Comparison of ENCODE assay signal across 8 mouse cellular contexts in genomic region chr1:172311248-172311906, GRCm38 (mm10). TPM values are rescaled to one million over a fixed set of nuclear protein-coding genes. Genes with fewer than 3 reads are reported as not detected.
DNase-seq lines count a peak whose midpoint lies in the region; ATAC-seq and TF ChIP-seq lines count a peak whose summit lies in the region.

No protein-coding gene starts in this region.

- peak overlapping the region; percentile 81 for H3K4me2 ChIP-seq in forebrain, embryonic 11.5 days (ENCODE audit: low read depth, low read length, severe bottlenecking)
- H3K4me2 ChIP-seq in hindbrain, embryonic 11.5 days (replicated peaks; ENCODE audit: low read depth, low read length): peak overlapping the region; percentile 82
- H3K4me2 ChIP-seq in limb, embryonic 13.5 days (replicated peaks): peak overlapping the region; percentile 93
- peak overlapping the region; percentile 66 for H3K4me2 ChIP-seq in midbrain, embryonic 13.5 days (replicated peaks)
- H3K4me2 ChIP-seq in stomach, embryonic 16.5 days (ENCODE audit: low read depth, low read length): peak overlapping the region; percentile 94

- 8% methylated on average over 23 of the region's 23 CpGs for WGBS in forebrain, embryonic 11.5 days
- WGBS in hindbrain, embryonic 11.5 days: 7% methylated on average over 22 of the region's 23 CpGs
- WGBS in limb, embryonic 13.5 days: 4% methylated on average over 23 of the region's 23 CpGs
- WGBS in midbrain, embryonic 13.5 days: 10% methylated on average over 23 of the region's 23 CpGs
- 3% methylated on average over 23 of the region's 23 CpGs for WGBS in stomach, embryonic 16.5 days

- H3K9me3 ChIP-seq in forebrain, embryonic 11.5 days (ENCODE audit: control insufficient read depth, low read length): no peaks in the 10 kb centered on the region
- H3K9me3 ChIP-seq in hindbrain, embryonic 11.5 days (ENCODE audit: control insufficient read depth, low read length): no peaks in the 10 kb centered on the region
- H3K9me3 ChIP-seq in limb, embryonic 13.5 days: no peaks in the 10 kb centered on the region
- H3K9me3 ChIP-seq in midbrain, embryonic 13.5 days: no peaks in the 10 kb centered on the region
- H3K9me3 ChIP-seq in stomach, embryonic 16.5 days (replicated peaks; ENCODE audit: control insufficient read depth, low read length): no peaks in the 10 kb centered on the region

- H3K27ac ChIP-seq in layer of hippocampus, adult 2 months: peak overlapping the region; percentile 100
- H3K27ac ChIP-seq in brown adipose tissue, adult 24 weeks (replicated peaks; ENCODE audit: low read depth, low read length): peak overlapping the region; percentile 62
- H3K27ac ChIP-seq in forebrain, embryonic 11.5 days (ENCODE audit: low read depth, low read length): peak overlapping the region; percentile 37; the same call in 1 of the 2 replicates
- peak overlapping the region; percentile 72 for H3K27ac ChIP-seq in hindbrain, embryonic 11.5 days (ENCODE audit: low read depth, low read length)
- peak overlapping the region; percentile 91 for H3K27ac ChIP-seq in limb, embryonic 13.5 days
- H3K27ac ChIP-seq in midbrain, embryonic 13.5 days: peak overlapping the region; percentile 78
- H3K27ac ChIP-seq in stomach, embryonic 16.5 days (ENCODE audit: low read length): peak overlapping the region; percentile 98

- peak overlapping the region; percentile 93 for H3K4me3 ChIP-seq in layer of hippocampus, adult 2 months
- H3K4me3 ChIP-seq in brown adipose tissue, adult 24 weeks (ENCODE audit: insufficient read depth, low read depth, low read length): peak overlapping the region; percentile 58
- H3K4me3 ChIP-seq in forebrain, embryonic 11.5 days (ENCODE audit: low read depth, low read length): peak overlapping the region; percentile 74
- H3K4me3 ChIP-seq in hindbrain, embryonic 11.5 days (ENCODE audit: low read depth, low read length): peak overlapping the region; percentile 75
- H3K4me3 ChIP-seq in limb, embryonic 13.5 days: peak overlapping the region; percentile 63
- H3K4me3 ChIP-seq in midbrain, embryonic 13.5 days (replicated peaks): peak overlapping the region; percentile 69
- H3K4me3 ChIP-seq in stomach, embryonic 16.5 days (replicated peaks; ENCODE audit: low read length): peak overlapping the region; percentile 71

- no peaks in the 10 kb centered on the region for H3K27me3 ChIP-seq in forebrain, embryonic 11.5 days (ENCODE audit: control insufficient read depth, insufficient read depth, low read length)
- no peaks in the 10 kb centered on the region for H3K27me3 ChIP-seq in hindbrain, embryonic 11.5 days (ENCODE audit: control insufficient read depth, insufficient read depth, low read length)
- H3K27me3 ChIP-seq in limb, embryonic 13.5 days: no peaks in the 10 kb centered on the region
- no peaks in the 10 kb centered on the region for H3K27me3 ChIP-seq in midbrain, embryonic 13.5 days
- no peaks in the 10 kb centered on the region for H3K27me3 ChIP-seq in stomach, embryonic 16.5 days (ENCODE audit: control insufficient read depth, insufficient read depth, low read length)

- 0 out of 2 replicates have a peak, but pooled peaks cover 7% of the 10 kb centered on the region for H3K4me1 ChIP-seq in brown adipose tissue, adult 24 weeks (ENCODE audit: control insufficient read depth, insufficient read depth, insufficient read length, low read length)
- peaks cover 20% of the 10 kb centered on the region; the same call in 1 of the 2 replicates for H3K4me1 ChIP-seq in forebrain, embryonic 11.5 days (replicated peaks; ENCODE audit: control insufficient read depth, insufficient read depth, low read length)
- peaks cover 10% of the 10 kb centered on the region for H3K4me1 ChIP-seq in hindbrain, embryonic 11.5 days (replicated peaks; ENCODE audit: control insufficient read depth, insufficient read depth, low read length)
- peaks cover 47% of the 10 kb centered on the region for H3K4me1 ChIP-seq in limb, embryonic 13.5 days
- peaks cover 66% of the 10 kb centered on the region for H3K4me1 ChIP-seq in midbrain, embryonic 13.5 days (replicated peaks)
- peaks cover 25% of the 10 kb centered on the region for H3K4me1 ChIP-seq in stomach, embryonic 16.5 days (ENCODE audit: control insufficient read depth, insufficient read depth, low read length)

- ATAC-seq in forebrain, embryonic 11.5 days (replicated peaks; ENCODE audit: low FRiP score): no peak
- no peak for ATAC-seq in hindbrain, embryonic 11.5 days (ENCODE audit: low FRiP score)
- ATAC-seq in limb, embryonic 13.5 days (ENCODE audit: low FRiP score, low read depth): peak; percentile 26
- no peak for ATAC-seq in midbrain, embryonic 13.5 days
- peak; percentile 63 for ATAC-seq in stomach, embryonic 16.5 days (ENCODE audit: insufficient read depth, low FRiP score)

- no peak for TF ChIP-seq CTCF in layer of hippocampus, adult 2 months (conservative IDR thresholded peaks at IDR 0.05)

- no peaks in the 10 kb centered on the region for H3K36me3 ChIP-seq in forebrain, embryonic 11.5 days (ENCODE audit: control insufficient read depth, insufficient read depth, low read length)
- H3K36me3 ChIP-seq in hindbrain, embryonic 11.5 days (ENCODE audit: control insufficient read depth, insufficient read depth, low read length): no peaks in the 10 kb centered on the region
- H3K36me3 ChIP-seq in limb, embryonic 13.5 days: 0 out of 2 replicates have a peak, but pooled peaks cover 2% of the 10 kb centered on the region
- H3K36me3 ChIP-seq in midbrain, embryonic 13.5 days: no peaks in the 10 kb centered on the region
- no peaks in the 10 kb centered on the region for H3K36me3 ChIP-seq in stomach, embryonic 16.5 days (ENCODE audit: control insufficient read depth, insufficient read depth, low read length)

- peak; percentile 53 to 80 for DNase-seq in layer of hippocampus, adult 2 months (ENCODE audit: low spot score in 2 of 2)
- no peak for DNase-seq in layer of hippocampus, postnatal 36 days
- DNase-seq in forebrain, embryonic 11.5 days (ENCODE audit: low spot score): peak; percentile 60
- peak; percentile 51 for DNase-seq in hindbrain, embryonic 11.5 days (ENCODE audit: low spot score)

- peak overlapping the region; percentile 78 for H3K9ac ChIP-seq in forebrain, embryonic 11.5 days (ENCODE audit: low read length)
- H3K9ac ChIP-seq in hindbrain, embryonic 11.5 days (ENCODE audit: low read depth, low read length): peak overlapping the region; percentile 73; the same call in 1 of the 2 replicates
- peak overlapping the region; percentile 68 for H3K9ac ChIP-seq in limb, embryonic 13.5 days
- peak overlapping the region; percentile 80 for H3K9ac ChIP-seq in midbrain, embryonic 13.5 days (replicated peaks)
- H3K9ac ChIP-seq in stomach, embryonic 16.5 days (ENCODE audit: low read length): peak overlapping the region; percentile 81

RNA-seq across cellular contexts. Expression of gene Atp1a2, which starts 13.5 kb away (rescaled TPM):
- total RNA-seq in layer of hippocampus, adult 2 months (2021): 100 to 1,000 TPM; 585 to 600 TPM
- total RNA-seq in layer of hippocampus, postnatal 36 days (2021): 100 to 1,000 TPM; 577 to 614 TPM
- 428 and 499 TPM in 2 replicates for polyA plus RNA-seq in brown adipose tissue, adult 24 weeks (2012; ENCODE audit: insufficient read depth, insufficient read length, missing spikeins)
- polyA plus RNA-seq in forebrain, embryonic 11.5 days (2014; fragmentation: Nextera tagmentation; extraction: Ambion mirVana): 1.5 and 2.1 TPM in 2 replicates
- polyA plus RNA-seq in hindbrain, embryonic 11.5 days (2014; fragmentation: Nextera tagmentation; extraction: Ambion mirVana): 1.9 and 2.6 TPM in 2 replicates
- 5.3 and 5.6 TPM in 2 replicates for polyA plus RNA-seq in limb, embryonic 13.5 days (2015; fragmentation: Nextera tagmentation; extraction: Ambion mirVana)
- 25.3 and 25.8 TPM in 2 replicates for polyA plus RNA-seq in midbrain, embryonic 13.5 days (2015; fragmentation: Nextera tagmentation; extraction: Ambion mirVana)
- polyA plus RNA-seq in stomach, embryonic 16.5 days (2015; fragmentation: Nextera tagmentation; extraction: Ambion mirVana): 5.7 and 7.5 TPM in 2 replicates

RNA-seq across cellular contexts. Expression of gene Kcnj9, which starts 17.7 kb away (rescaled TPM):
- total RNA-seq in layer of hippocampus, adult 2 months (2021): 10 to 100 TPM; 67.2 to 69.2 TPM
- 10 to 100 TPM; 63.6 to 66.8 TPM for total RNA-seq in layer of hippocampus, postnatal 36 days (2021)
- not detected in 2 replicates for polyA plus RNA-seq in brown adipose tissue, adult 24 weeks (2012; ENCODE audit: insufficient read depth, insufficient read length, missing spikeins)
- polyA plus RNA-seq in forebrain, embryonic 11.5 days (2014; fragmentation: Nextera tagmentation; extraction: Ambion mirVana): 0.68 and 0.89 TPM in 2 replicates
- 0.17 and 0.46 TPM in 2 replicates for polyA plus RNA-seq in hindbrain, embryonic 11.5 days (2014; fragmentation: Nextera tagmentation; extraction: Ambion mirVana)
- 0.06 TPM in 1 of 2 replicates, not detected in the other for polyA plus RNA-seq in limb, embryonic 13.5 days (2015; fragmentation: Nextera tagmentation; extraction: Ambion mirVana)
- 3.6 and 3.9 TPM in 2 replicates for polyA plus RNA-seq in midbrain, embryonic 13.5 days (2015; fragmentation: Nextera tagmentation; extraction: Ambion mirVana)
- 0.07 TPM in 1 of 2 replicates, not detected in the other for polyA plus RNA-seq in stomach, embryonic 16.5 days (2015; fragmentation: Nextera tagmentation; extraction: Ambion mirVana)

RNA-seq across cellular contexts. Expression of gene Kcnj10, which starts 29.6 kb away (rescaled TPM):
- 10 to 100 TPM; 83.2 to 91.6 TPM for total RNA-seq in layer of hippocampus, adult 2 months (2021)
- total RNA-seq in layer of hippocampus, postnatal 36 days (2021): 10 to 100 TPM; 89.3 to 94.4 TPM
- not detected in 2 replicates for polyA plus RNA-seq in brown adipose tissue, adult 24 weeks (2012; ENCODE audit: insufficient read depth, insufficient read length, missing spikeins)
- polyA plus RNA-seq in forebrain, embryonic 11.5 days (2014; fragmentation: Nextera tagmentation; extraction: Ambion mirVana): 0.69 and 0.73 TPM in 2 replicates
- polyA plus RNA-seq in hindbrain, embryonic 11.5 days (2014; fragmentation: Nextera tagmentation; extraction: Ambion mirVana): 0.73 TPM in 2 replicates
- 0.04 and 0.05 TPM in 2 replicates for polyA plus RNA-seq in limb, embryonic 13.5 days (2015; fragmentation: Nextera tagmentation; extraction: Ambion mirVana)
- polyA plus RNA-seq in midbrain, embryonic 13.5 days (2015; fragmentation: Nextera tagmentation; extraction: Ambion mirVana): 0.98 TPM in 2 replicates
- 0.07 and 0.19 TPM in 2 replicates for polyA plus RNA-seq in stomach, embryonic 16.5 days (2015; fragmentation: Nextera tagmentation; extraction: Ambion mirVana)

RNA-seq across cellular contexts. Expression of gene Igsf8, which starts 49.9 kb away (rescaled TPM):
- total RNA-seq in layer of hippocampus, adult 2 months (2021): 100 to 1,000 TPM; 255 to 257 TPM
- total RNA-seq in layer of hippocampus, postnatal 36 days (2021): 100 to 1,000 TPM; 256 to 272 TPM
- polyA plus RNA-seq in brown adipose tissue, adult 24 weeks (2012; ENCODE audit: insufficient read depth, insufficient read length, missing spikeins): 4.3 and 10.5 TPM in 2 replicates
- polyA plus RNA-seq in forebrain, embryonic 11.5 days (2014; fragmentation: Nextera tagmentation; extraction: Ambion mirVana): 104 and 122 TPM in 2 replicates
- polyA plus RNA-seq in hindbrain, embryonic 11.5 days (2014; fragmentation: Nextera tagmentation; extraction: Ambion mirVana): 123 and 136 TPM in 2 replicates
- 42.2 and 46.7 TPM in 2 replicates for polyA plus RNA-seq in limb, embryonic 13.5 days (2015; fragmentation: Nextera tagmentation; extraction: Ambion mirVana)
- polyA plus RNA-seq in midbrain, embryonic 13.5 days (2015; fragmentation: Nextera tagmentation; extraction: Ambion mirVana): 90.3 and 112 TPM in 2 replicates
- 27.8 and 35.0 TPM in 2 replicates for polyA plus RNA-seq in stomach, embryonic 16.5 days (2015; fragmentation: Nextera tagmentation; extraction: Ambion mirVana)

RNA-seq across cellular contexts. Expression of gene Atp1a4, which starts 53.2 kb away (rescaled TPM):
- total RNA-seq in layer of hippocampus, adult 2 months (2021): not detected
- total RNA-seq in layer of hippocampus, postnatal 36 days (2021): not detected
- polyA plus RNA-seq in brown adipose tissue, adult 24 weeks (2012; ENCODE audit: insufficient read depth, insufficient read length, missing spikeins): not detected in 2 replicates
- 0.08 TPM in 1 of 2 replicates, not detected in the other for polyA plus RNA-seq in forebrain, embryonic 11.5 days (2014; fragmentation: Nextera tagmentation; extraction: Ambion mirVana)
- 0.06 TPM in 1 of 2 replicates, not detected in the other for polyA plus RNA-seq in hindbrain, embryonic 11.5 days (2014; fragmentation: Nextera tagmentation; extraction: Ambion mirVana)
- polyA plus RNA-seq in limb, embryonic 13.5 days (2015; fragmentation: Nextera tagmentation; extraction: Ambion mirVana): not detected in 2 replicates
- not detected in 2 replicates for polyA plus RNA-seq in midbrain, embryonic 13.5 days (2015; fragmentation: Nextera tagmentation; extraction: Ambion mirVana)
- polyA plus RNA-seq in stomach, embryonic 16.5 days (2015; fragmentation: Nextera tagmentation; extraction: Ambion mirVana): 0.04 TPM in 1 of 2 replicates, not detected in the other

Comparison
In these comparisons a context has a peak if more than half of its experiments do, and no peak if none do; other contexts are left out.
1. DNase-seq: peak in layer of hippocampus, adult 2 months (2 of 2), forebrain, embryonic 11.5 days (single experiment) and hindbrain, embryonic 11.5 days (single experiment); none in layer of hippocampus, postnatal 36 days (0 of 2).
2. H3K27ac ChIP-seq: peak in every context shown above with its lines; median percentile 100 in layer of hippocampus, adult 2 months; 98 in stomach, embryonic 16.5 days; 91 in limb, embryonic 13.5 days; 78 in midbrain, embryonic 13.5 days; 72 in hindbrain, embryonic 11.5 days; 62 in brown adipose tissue, adult 24 weeks; 37 in forebrain, embryonic 11.5 days.
3. ATAC-seq: peak in limb, embryonic 13.5 days (single experiment) and stomach, embryonic 16.5 days (single experiment); none in forebrain, embryonic 11.5 days (single experiment), hindbrain, embryonic 11.5 days (single experiment) and midbrain, embryonic 13.5 days (single experiment).
4. RNA of gene Atp1a2, which starts 13.5 kb away (polyA plus RNA-seq): 428 to 499 TPM in brown adipose tissue, adult 24 weeks; 25.3 to 25.8 TPM in midbrain, embryonic 13.5 days, 5.7 to 7.5 TPM in stomach, embryonic 16.5 days, 5.3 to 5.6 TPM in limb, embryonic 13.5 days, 1.9 to 2.6 TPM in hindbrain, embryonic 11.5 days and 1.5 to 2.1 TPM in forebrain, embryonic 11.5 days; every median in the first group is over 10 times any median in the second.
5. Peak in every context shown above with its lines, with median percentiles within 50 percentile points of each other: H3K4me3 ChIP-seq, H3K4me2 ChIP-seq and H3K9ac ChIP-seq.